8 mouse cellular contexts compared by ENCODE assay signal in genomic region chr12:36456002-36456401, GRCm38 (mm10).
"Had no signal": no experiment of that assay in that cellular context is flagged by ENCODE, and none has a peak within 500 bp of the region (broad histone marks: within the 10 kb centered on the region; RNA-seq: fewer than 3 reads in every experiment).

No protein-coding gene starts in this region.

- DNase-seq: kidney, adult 2 months; kidney, postnatal 25 days; liver; lung, adult 18-20 months; lung, postnatal 10 days; lung, postnatal 36 days; retina, postnatal 1 day; thymus, postnatal 25 days had no signal
